Mouse (Mus musculus): Measurements from ENCODE around the gene Adk. TPM values are rescaled to one million over a fixed set of nuclear protein-coding genes. Genes with fewer than 3 reads are reported as not detected.
"Not testable (repeated sequence)": the region's sequence is repeated elsewhere in the genome, so short reads cannot be mapped to it uniquely, and the experiment has no call there.

Gene Adk
- polyA plus RNA-seq, 1 experiment: 54.0 TPM

- DNase-seq: no peak
- WGBS: 83% methylated on average over 3 of the region's 3 CpGs
- Histone ChIP-seq H3K4me3 (replicated peaks; ENCODE audit: extremely low read depth, low read depth, low read length) (no peak overlapping the region), H3K4me1 (ENCODE audit: control insufficient read depth, insufficient read depth, low read length) (peaks cover 9% of the 10 kb centered on the region)
- TF ChIP-seq POLR2A (IDR thresholded peaks at IDR 0.05; ENCODE audit: borderline replicate concordance, extremely low read depth, low read depth, low read length) (no peak), CTCF (IDR thresholded peaks at IDR 0.05; ENCODE audit: insufficient read depth, low read length) (no peak)
These were observed 38.6 kb downstream of the Adk start for GRCm38 (mm10) chr14:21090930-21091486.

GRCm38 (mm10) chr14:21094161-21094560 is 41.8 kb downstream of the Adk start:
- H3K4me3 ChIP-seq (replicated peaks; ENCODE audit: extremely low read depth, low read depth, low read length); H3K4me1 ChIP-seq (ENCODE audit: control insufficient read depth, insufficient read depth, low read length); DNase-seq: not testable (repeated sequence)

GRCm38 (mm10) chr14:21096279-21096678 is 43.9 kb downstream of the Adk start:
- peaks cover 9% of the 10 kb centered on the region for H3K4me1 ChIP-seq (ENCODE audit: control insufficient read depth, insufficient read depth, low read length)
- no peak for DNase-seq
- H3K4me3 ChIP-seq (replicated peaks; ENCODE audit: extremely low read depth, low read depth, low read length): no peak overlapping the region
- TF ChIP-seq CTCF (IDR thresholded peaks at IDR 0.05; ENCODE audit: insufficient read depth, low read length): no peak
- TF ChIP-seq POLR2A (IDR thresholded peaks at IDR 0.05; ENCODE audit: borderline replicate concordance, extremely low read depth, low read depth, low read length): no peak

- TF ChIP-seq POLR2A (IDR thresholded peaks at IDR 0.05; ENCODE audit: borderline replicate concordance, extremely low read depth, low read depth, low read length): no peak
- no peak for DNase-seq
- H3K4me1 ChIP-seq (ENCODE audit: control insufficient read depth, insufficient read depth, low read length): peaks cover 11% of the 10 kb centered on the region
- 75% methylated on average over 4 of the region's 4 CpGs for WGBS
- no peak overlapping the region for H3K4me3 ChIP-seq (replicated peaks; ENCODE audit: extremely low read depth, low read depth, low read length)
These were observed 44.3 kb downstream of the Adk start for GRCm38 (mm10) chr14:21096689-21097088.

GRCm38 (mm10) chr14:21099371-21099770 is 47.0 kb downstream of the Adk start:
- WGBS: 34% methylated on average over 7 of the region's 7 CpGs
- Histone ChIP-seq H3K4me1 (ENCODE audit: control insufficient read depth, insufficient read depth, low read length) (peaks cover 17% of the 10 kb centered on the region), H3K4me3 (replicated peaks; ENCODE audit: extremely low read depth, low read depth, low read length) (peak overlapping the region; percentile 31)
- no peak for DNase-seq
- TF ChIP-seq POLR2A (IDR thresholded peaks at IDR 0.05; ENCODE audit: borderline replicate concordance, extremely low read depth, low read depth, low read length) (no peak; the same call in 1 of the 2 replicates), CTCF (IDR thresholded peaks at IDR 0.05; ENCODE audit: insufficient read depth, low read length) (no peak)

GRCm38 (mm10) chr14:21100876-21101275 is 48.5 kb downstream of the Adk start:
- 59% methylated on average over 2 of the region's 2 CpGs for WGBS
- Histone ChIP-seq H3K4me1 (ENCODE audit: control insufficient read depth, insufficient read depth, low read length) (peaks cover 17% of the 10 kb centered on the region), H3K4me3 (replicated peaks; ENCODE audit: extremely low read depth, low read depth, low read length) (no peak overlapping the region)
- no peak for DNase-seq
- no peak for TF ChIP-seq CTCF (IDR thresholded peaks at IDR 0.05; ENCODE audit: insufficient read depth, low read length)

- 21% methylated on average over 7 of the region's 7 CpGs for WGBS
- TF ChIP-seq CTCF (IDR thresholded peaks at IDR 0.05; ENCODE audit: insufficient read depth, low read length): no peak
- no peak for TF ChIP-seq POLR2A (IDR thresholded peaks at IDR 0.05; ENCODE audit: borderline replicate concordance, extremely low read depth, low read depth, low read length)
- no peak for DNase-seq
These were observed 49.2 kb downstream of the Adk start for GRCm38 (mm10) chr14:21101562-21101961.

GRCm38 (mm10) chr14:21102666-21103203 is 50.4 kb downstream of the Adk start:
- TF ChIP-seq POLR2A (IDR thresholded peaks at IDR 0.05; ENCODE audit: borderline replicate concordance, extremely low read depth, low read depth, low read length) (no peak), CTCF (IDR thresholded peaks at IDR 0.05; ENCODE audit: insufficient read depth, low read length) (no peak)
- no peak for DNase-seq
- WGBS: 85% methylated on average over 4 of the region's 4 CpGs
- Histone ChIP-seq H3K4me3 (replicated peaks; ENCODE audit: extremely low read depth, low read depth, low read length) (no peak overlapping the region), H3K4me1 (ENCODE audit: control insufficient read depth, insufficient read depth, low read length) (peaks cover 17% of the 10 kb centered on the region)

More at GRCm38 (mm10) chr14:21101562-21101961, 49.2 kb downstream of the Adk start:
- Histone ChIP-seq H3K4me1 (ENCODE audit: control insufficient read depth, insufficient read depth, low read length) (peaks cover 17% of the 10 kb centered on the region), H3K4me3 (replicated peaks; ENCODE audit: extremely low read depth, low read depth, low read length) (no peak overlapping the region)

GRCm38 (mm10) chr14:21105049-21105448 is 52.7 kb downstream of the Adk start:
- no peak for DNase-seq
- H3K4me1 ChIP-seq (ENCODE audit: control insufficient read depth, insufficient read depth, low read length): peaks cover 10% of the 10 kb centered on the region
- TF ChIP-seq POLR2A (IDR thresholded peaks at IDR 0.05; ENCODE audit: borderline replicate concordance, extremely low read depth, low read depth, low read length) (no peak), CTCF (IDR thresholded peaks at IDR 0.05; ENCODE audit: insufficient read depth, low read length) (no peak)

GRCm38 (mm10) chr14:21106582-21106981 is 54.2 kb downstream of the Adk start:
- TF ChIP-seq CTCF (IDR thresholded peaks at IDR 0.05; ENCODE audit: insufficient read depth, low read length) (no peak), POLR2A (IDR thresholded peaks at IDR 0.05; ENCODE audit: borderline replicate concordance, extremely low read depth, low read depth, low read length) (no peak)
- no peak overlapping the region for H3K4me3 ChIP-seq (replicated peaks; ENCODE audit: extremely low read depth, low read depth, low read length)
- 80% methylated on average over 8 of the region's 8 CpGs for WGBS
- peaks cover 7% of the 10 kb centered on the region for H3K4me1 ChIP-seq (ENCODE audit: control insufficient read depth, insufficient read depth, low read length)
- DNase-seq: no peak

More at GRCm38 (mm10) chr14:21105049-21105448, 52.7 kb downstream of the Adk start:
- no peak overlapping the region for H3K4me3 ChIP-seq (replicated peaks; ENCODE audit: extremely low read depth, low read depth, low read length)

All from lung, adult 2 months (tissue).